Mouse (Mus musculus): ENCODE results near the gene Josd1. TPM values are rescaled to one million over a fixed set of nuclear protein-coding genes. Genes with fewer than 3 reads are reported as not detected.

The Josd1 gene
- polyA plus RNA-seq, 1 experiment from 2014 or later = 17.3 TPM

GRCm38 (mm10) chr15:79725190-79725789 is 37.6 kb upstream of the Josd1 start:
- Histone ChIP-seq H3K4me3 (ENCODE audit: low read depth, low read length) (no peak overlapping the region), H3K9ac (ENCODE audit: low read length) (no peak overlapping the region)
- 88% methylated on average over 11 of the region's 11 CpGs for WGBS

GRCm38 (mm10) chr15:79723439-79723838 is 35.7 kb upstream of the Josd1 start:
- 35% methylated on average over 1 of the region's 1 CpGs for WGBS
- peaks cover 3% of the 10 kb centered on the region; the same call in 1 of the 2 replicates for H3K4me1 ChIP-seq (ENCODE audit: control insufficient read depth, insufficient read depth, low read length)
- DNase-seq (ENCODE audit: low spot score) (peak; percentile 29), ATAC-seq (ENCODE audit: insufficient number of reproducible peaks, low FRiP score, low TSS enrichment, low read depth) (no peak)
- no peak overlapping the region for H3K9ac ChIP-seq (ENCODE audit: low read length)
- no peaks in the 10 kb centered on the region for H3K9me3 ChIP-seq (ENCODE audit: control insufficient read depth, low read length)
- no peak overlapping the region for H3K4me3 ChIP-seq (ENCODE audit: low read depth, low read length)
- H3K27ac ChIP-seq (replicated peaks; ENCODE audit: low read depth, low read length) = no peak overlapping the region
- peaks cover 8% of the 10 kb centered on the region; the same call in 1 of the 2 replicates for H3K36me3 ChIP-seq (ENCODE audit: control insufficient read depth, insufficient read depth, low read length)
- no peak overlapping the region for H3K4me2 ChIP-seq (ENCODE audit: low read depth, severe bottlenecking)
- H3K27me3 ChIP-seq (ENCODE audit: control insufficient read depth, insufficient read depth, low read length) = no peaks in the 10 kb centered on the region

More at GRCm38 (mm10) chr15:79725190-79725789, 37.6 kb upstream of the Josd1 start:
- Histone ChIP-seq H3K36me3 (ENCODE audit: control insufficient read depth, insufficient read depth, low read length) (peaks cover 5% of the 10 kb centered on the region; the same call in 1 of the 2 replicates), H3K9me3 (ENCODE audit: control insufficient read depth, low read length) (no peaks in the 10 kb centered on the region), H3K4me1 (ENCODE audit: control insufficient read depth, insufficient read depth, low read length) (peaks cover 3% of the 10 kb centered on the region; the same call in 1 of the 2 replicates), H3K4me2 (ENCODE audit: low read depth, severe bottlenecking) (no peak overlapping the region), H3K27me3 (ENCODE audit: control insufficient read depth, insufficient read depth, low read length) (no peaks in the 10 kb centered on the region), H3K27ac (replicated peaks; ENCODE audit: low read depth, low read length) (no peak overlapping the region)
- ATAC-seq (ENCODE audit: insufficient number of reproducible peaks, low FRiP score, low TSS enrichment, low read depth) (no peak), DNase-seq (ENCODE audit: low spot score) (no peak)

GRCm38 (mm10) chr15:79720796-79721195 is 33.1 kb upstream of the Josd1 start:
- WGBS = 90% methylated on average over 4 of the region's 4 CpGs
- no peak for DNase-seq (ENCODE audit: low spot score)

GRCm38 (mm10) chr15:79720267-79720666 is 32.5 kb upstream of the Josd1 start:
- Histone ChIP-seq H3K4me1 (ENCODE audit: control insufficient read depth, insufficient read depth, low read length) (peaks cover 3% of the 10 kb centered on the region; the same call in 1 of the 2 replicates), H3K4me2 (ENCODE audit: low read depth, severe bottlenecking) (no peak overlapping the region), H3K27me3 (ENCODE audit: control insufficient read depth, insufficient read depth, low read length) (no peaks in the 10 kb centered on the region), H3K9ac (ENCODE audit: low read length) (no peak overlapping the region), H3K36me3 (ENCODE audit: control insufficient read depth, insufficient read depth, low read length) (peaks cover 24% of the 10 kb centered on the region; the same call in 1 of the 2 replicates), H3K9me3 (ENCODE audit: control insufficient read depth, low read length) (no peaks in the 10 kb centered on the region), H3K4me3 (ENCODE audit: low read depth, low read length) (no peak overlapping the region), H3K27ac (replicated peaks; ENCODE audit: low read depth, low read length) (no peak overlapping the region)
- DNase-seq (ENCODE audit: low spot score) = no peak
- 89% methylated on average over 8 of the region's 8 CpGs for WGBS
- ATAC-seq (ENCODE audit: insufficient number of reproducible peaks, low FRiP score, low TSS enrichment, low read depth) = no peak

More at GRCm38 (mm10) chr15:79720796-79721195, 33.1 kb upstream of the Josd1 start:
- no peak overlapping the region for H3K4me2 ChIP-seq (ENCODE audit: low read depth, severe bottlenecking)
- H3K4me3 ChIP-seq (ENCODE audit: low read depth, low read length) = no peak overlapping the region
- H3K9ac ChIP-seq (ENCODE audit: low read length) = no peak overlapping the region
- H3K27ac ChIP-seq (replicated peaks; ENCODE audit: low read depth, low read length) = no peak overlapping the region
- H3K27me3 ChIP-seq (ENCODE audit: control insufficient read depth, insufficient read depth, low read length) = no peaks in the 10 kb centered on the region
- peaks cover 24% of the 10 kb centered on the region; the same call in 1 of the 2 replicates for H3K36me3 ChIP-seq (ENCODE audit: control insufficient read depth, insufficient read depth, low read length)
- H3K9me3 ChIP-seq (ENCODE audit: control insufficient read depth, low read length) = no peaks in the 10 kb centered on the region
- no peak for ATAC-seq (ENCODE audit: insufficient number of reproducible peaks, low FRiP score, low TSS enrichment, low read depth)
- peaks cover 3% of the 10 kb centered on the region; the same call in 1 of the 2 replicates for H3K4me1 ChIP-seq (ENCODE audit: control insufficient read depth, insufficient read depth, low read length)

- Histone ChIP-seq H3K36me3 (ENCODE audit: control insufficient read depth, insufficient read depth, low read length) (peaks cover 34% of the 10 kb centered on the region), H3K27me3 (ENCODE audit: control insufficient read depth, insufficient read depth, low read length) (no peaks in the 10 kb centered on the region), H3K27ac (replicated peaks; ENCODE audit: low read depth, low read length) (no peak overlapping the region), H3K4me3 (ENCODE audit: low read depth, low read length) (no peak overlapping the region), H3K4me1 (ENCODE audit: control insufficient read depth, insufficient read depth, low read length) (peaks cover 3% of the 10 kb centered on the region; the same call in 1 of the 2 replicates), H3K4me2 (ENCODE audit: low read depth, severe bottlenecking) (no peak overlapping the region), H3K9ac (ENCODE audit: low read length) (no peak overlapping the region), H3K9me3 (ENCODE audit: control insufficient read depth, low read length) (no peaks in the 10 kb centered on the region)
- no peak for ATAC-seq (ENCODE audit: insufficient number of reproducible peaks, low FRiP score, low TSS enrichment, low read depth)
- DNase-seq (ENCODE audit: low spot score) = no peak
- 93% methylated on average over 6 of the region's 6 CpGs for WGBS
Measured at GRCm38 (mm10) chr15:79716710-79717109, 29.0 kb upstream of the Josd1 start.

GRCm38 (mm10) chr15:79715646-79716045 is 27.9 kb upstream of the Josd1 start:
- Histone ChIP-seq H3K27me3 (ENCODE audit: control insufficient read depth, insufficient read depth, low read length) (no peaks in the 10 kb centered on the region), H3K36me3 (ENCODE audit: control insufficient read depth, insufficient read depth, low read length) (peaks cover 34% of the 10 kb centered on the region), H3K4me1 (ENCODE audit: control insufficient read depth, insufficient read depth, low read length) (no peaks in the 10 kb centered on the region), H3K27ac (replicated peaks; ENCODE audit: low read depth, low read length) (no peak overlapping the region), H3K4me3 (ENCODE audit: low read depth, low read length) (no peak overlapping the region), H3K9me3 (ENCODE audit: control insufficient read depth, low read length) (no peaks in the 10 kb centered on the region), H3K9ac (ENCODE audit: low read length) (no peak overlapping the region), H3K4me2 (ENCODE audit: low read depth, severe bottlenecking) (no peak overlapping the region)
- ATAC-seq (ENCODE audit: insufficient number of reproducible peaks, low FRiP score, low TSS enrichment, low read depth) = no peak
- WGBS = 92% methylated on average over 7 of the region's 7 CpGs
- no peak for DNase-seq (ENCODE audit: low spot score)

GRCm38 (mm10) chr15:79708229-79708822 is 20.6 kb upstream of the Josd1 start:
- Histone ChIP-seq H3K9ac (ENCODE audit: low read length) (no peak overlapping the region), H3K9me3 (ENCODE audit: control insufficient read depth, low read length) (no peaks in the 10 kb centered on the region), H3K4me3 (ENCODE audit: low read depth, low read length) (no peak overlapping the region), H3K27me3 (ENCODE audit: control insufficient read depth, insufficient read depth, low read length) (no peaks in the 10 kb centered on the region), H3K36me3 (ENCODE audit: control insufficient read depth, insufficient read depth, low read length) (peaks cover 12% of the 10 kb centered on the region), H3K4me1 (ENCODE audit: control insufficient read depth, insufficient read depth, low read length) (no peaks in the 10 kb centered on the region), H3K4me2 (ENCODE audit: low read depth, severe bottlenecking) (no peak overlapping the region), H3K27ac (replicated peaks; ENCODE audit: low read depth, low read length) (no peak overlapping the region)
- DNase-seq (ENCODE audit: low spot score) (no peak), ATAC-seq (ENCODE audit: insufficient number of reproducible peaks, low FRiP score, low TSS enrichment, low read depth) (no peak)
- 87% methylated on average over 5 of the region's 5 CpGs for WGBS

- H3K36me3 ChIP-seq (ENCODE audit: control insufficient read depth, insufficient read depth, low read length) = peaks cover 10% of the 10 kb centered on the region
- no peaks in the 10 kb centered on the region for H3K27me3 ChIP-seq (ENCODE audit: control insufficient read depth, insufficient read depth, low read length)
- DNase-seq (ENCODE audit: low spot score) = no peak
- no peaks in the 10 kb centered on the region for H3K4me1 ChIP-seq (ENCODE audit: control insufficient read depth, insufficient read depth, low read length)
- ATAC-seq (ENCODE audit: insufficient number of reproducible peaks, low FRiP score, low TSS enrichment, low read depth) = no peak
- no peak overlapping the region for H3K9ac ChIP-seq (ENCODE audit: low read length)
- no peaks in the 10 kb centered on the region for H3K9me3 ChIP-seq (ENCODE audit: control insufficient read depth, low read length)
- H3K4me3 ChIP-seq (ENCODE audit: low read depth, low read length) = no peak overlapping the region
- WGBS = 86% methylated on average over 17 of the region's 17 CpGs
- H3K4me2 ChIP-seq (ENCODE audit: low read depth, severe bottlenecking) = no peak overlapping the region
- H3K27ac ChIP-seq (replicated peaks; ENCODE audit: low read depth, low read length) = no peak overlapping the region
Measured at GRCm38 (mm10) chr15:79706603-79707214, 19.0 kb upstream of the Josd1 start.
